Mouse (Mus musculus) kidney, embryonic 14.5 days (tissue): Measurements from ENCODE around the gene Rab6b. TPM values are rescaled to one million over a fixed set of nuclear protein-coding genes. Genes with fewer than 3 reads are reported as not detected.

ENCODE experiments used
- ATAC-seq: fragments of 200-750 bp; cut with Nextera tagmentation; 2 replicates; pipeline ENCODE4 v1.8.0; 2017; ENCODE audit warnings: moderate number of reproducible peaks, mild to moderate bottlenecking, moderate TSS enrichment, moderate library complexity; ENCODE audit not compliant: low FRiP score, low TSS enrichment
- H3K27ac ChIP-seq: fragments of 300-500 bp; sonication (generic); 2 replicates; pipeline ENCODE4 v1.5.1; 2014; ENCODE audit warnings: low read depth, mild to moderate bottlenecking, low read length, moderate library complexity, mixed read lengths
- H3K27me3 ChIP-seq: fragments of 300-500 bp; sonication (generic); 2 replicates; pipeline ENCODE4 v1.6.1; 2014; ENCODE audit warnings: mild to moderate bottlenecking, low read length; ENCODE audit not compliant: control insufficient read depth, insufficient read depth
- H3K36me3 ChIP-seq: fragments of 300-500 bp; sonication (generic); 2 replicates; pipeline ENCODE4 v1.6.1; 2014; ENCODE audit warnings: low read length, mixed read lengths; ENCODE audit not compliant: control insufficient read depth, insufficient read depth
- H3K4me1 ChIP-seq: fragments of 300-500 bp; sonication (generic); 2 replicates; pipeline ENCODE4 v1.6.1; 2014; ENCODE audit warnings: low read length, mixed read lengths; ENCODE audit not compliant: control insufficient read depth, insufficient read depth
- H3K4me2 ChIP-seq: fragments of 300-500 bp; sonication (generic); replicated peaks from 2 replicates; pipeline ENCODE4 v1.6.1; 2014; ENCODE audit warnings: low read depth, mild to moderate bottlenecking, low read length
- H3K4me3 ChIP-seq: fragments of 300-500 bp; sonication (generic); 2 replicates; pipeline ENCODE4 v1.5.1; 2014; ENCODE audit warnings: mild to moderate bottlenecking, low read length
- H3K9ac ChIP-seq: fragments of 300-500 bp; sonication (generic); 2 replicates; pipeline ENCODE4 v1.6.1; 2014; ENCODE audit warnings: low read depth, mild to moderate bottlenecking, low read length, moderate library complexity
- H3K9me3 ChIP-seq: fragments of 300-500 bp; sonication (generic); 2 replicates; pipeline ENCODE4 v1.6.1; 2016; ENCODE audit warnings: low read length; ENCODE audit not compliant: control insufficient read depth
- WGBS: fragments of 180-500 bp; shearing (Covaris S2); extraction: QIAGEN DNeasy Blood & Tissue Kit; methylation state at CpG from one replicate; pipeline ENCODE4 v1.1.7; 2014; 5-methylcytosine and 5-hydroxymethylcytosine counted together
- polyA plus RNA-seq: library from polyadenylated mRNA; unstranded; fragments of >200 nt; fragmentation: Nextera tagmentation; extraction: Ambion mirVana; gene quantifications from 2 replicates; pipeline ENCODE4 v1.2.1, GENCODE M21; 2014

The Rab6b gene
- polyA plus RNA-seq, 1 experiment from 2014 or later, result 3.5 TPM

GRCm38 (mm10) chr9:103225464-103225863, 113.9 kb downstream of the Rab6b start:
- 69% methylated on average over 3 of the region's 3 CpGs for WGBS
- no peaks in the 10 kb centered on the region for H3K4me1 ChIP-seq
- H3K4me3 ChIP-seq, result no peak overlapping the region
- H3K9ac ChIP-seq, result no peak overlapping the region
- H3K9me3 ChIP-seq, result no peaks in the 10 kb centered on the region
- ATAC-seq, result no peak
- no peak overlapping the region for H3K27ac ChIP-seq
- H3K36me3 ChIP-seq, result no peaks in the 10 kb centered on the region
- H3K27me3 ChIP-seq, result no peaks in the 10 kb centered on the region
- no peak overlapping the region for H3K4me2 ChIP-seq

- H3K36me3 ChIP-seq, result no peaks in the 10 kb centered on the region
- no peak for ATAC-seq
- 88% methylated on average over 15 of the region's 15 CpGs for WGBS
Observed at GRCm38 (mm10) chr9:103226806-103227205, 115.2 kb downstream of the Rab6b start.

GRCm38 (mm10) chr9:103227760-103228159, 116.2 kb downstream of the Rab6b start:
- no peak for ATAC-seq
- 86% methylated on average over 16 of the region's 16 CpGs for WGBS
- no peak overlapping the region for H3K9ac ChIP-seq
- no peak overlapping the region for H3K4me2 ChIP-seq
- no peaks in the 10 kb centered on the region for H3K4me1 ChIP-seq
- H3K9me3 ChIP-seq, result no peaks in the 10 kb centered on the region
- H3K27me3 ChIP-seq, result no peaks in the 10 kb centered on the region
- no peaks in the 10 kb centered on the region for H3K36me3 ChIP-seq
- no peak overlapping the region for H3K27ac ChIP-seq
- no peak overlapping the region for H3K4me3 ChIP-seq

More at GRCm38 (mm10) chr9:103226806-103227205, 115.2 kb downstream of the Rab6b start:
- H3K4me3 ChIP-seq, result no peak overlapping the region
- no peaks in the 10 kb centered on the region for H3K27me3 ChIP-seq
- no peak overlapping the region for H3K27ac ChIP-seq
- no peak overlapping the region for H3K4me2 ChIP-seq
- H3K9ac ChIP-seq, result no peak overlapping the region
- H3K9me3 ChIP-seq, result no peaks in the 10 kb centered on the region
- H3K4me1 ChIP-seq, result no peaks in the 10 kb centered on the region

GRCm38 (mm10) chr9:103228370-103229003, 116.9 kb downstream of the Rab6b start:
- no peak for ATAC-seq
- no peak overlapping the region for H3K4me2 ChIP-seq
- no peaks in the 10 kb centered on the region for H3K36me3 ChIP-seq
- no peak overlapping the region for H3K4me3 ChIP-seq
- H3K27ac ChIP-seq, result no peak overlapping the region
- no peaks in the 10 kb centered on the region for H3K9me3 ChIP-seq
- no peaks in the 10 kb centered on the region for H3K27me3 ChIP-seq
- no peak overlapping the region for H3K9ac ChIP-seq
- no peaks in the 10 kb centered on the region for H3K4me1 ChIP-seq
- 73% methylated on average over 13 of the region's 13 CpGs for WGBS

- no peak overlapping the region for H3K4me3 ChIP-seq
- WGBS, result 78% methylated on average over 15 of the region's 15 CpGs
- ATAC-seq, result no peak
Observed at GRCm38 (mm10) chr9:103229037-103229867, 117.7 kb downstream of the Rab6b start.

GRCm38 (mm10) chr9:103230151-103230951, 118.8 kb downstream of the Rab6b start, which contains the start of the genes Gm20425 and Trf:
TSS of gene Gm20425 (minus strand) at chr9:103230307.
TSS of gene Trf (minus strand) at chr9:103230444.
- H3K4me3 ChIP-seq, result peak within 1 kb of the TSS; percentile 6; the same call in 1 of the 2 replicates

More at GRCm38 (mm10) chr9:103229037-103229867, 117.7 kb downstream of the Rab6b start:
- Histone ChIP-seq H3K27me3 (no peaks in the 10 kb centered on the region), H3K36me3 (no peaks in the 10 kb centered on the region), H3K9ac (no peak overlapping the region), H3K4me1 (no peaks in the 10 kb centered on the region), H3K4me2 (no peak overlapping the region), H3K9me3 (no peaks in the 10 kb centered on the region), H3K27ac (no peak overlapping the region)

GRCm38 (mm10) chr9:103232232-103233005, 120.8 kb downstream of the Rab6b start:
- WGBS, result 88% methylated on average over 7 of the region's 7 CpGs
- H3K9me3 ChIP-seq, result no peaks in the 10 kb centered on the region
- H3K4me2 ChIP-seq, result no peak overlapping the region
- H3K4me1 ChIP-seq, result no peaks in the 10 kb centered on the region
- no peaks in the 10 kb centered on the region for H3K36me3 ChIP-seq
- no peak overlapping the region for H3K9ac ChIP-seq
- H3K27ac ChIP-seq, result no peak overlapping the region
- H3K4me3 ChIP-seq, result no peak overlapping the region
- no peaks in the 10 kb centered on the region for H3K27me3 ChIP-seq
- ATAC-seq, result no peak

More at GRCm38 (mm10) chr9:103230151-103230951, 118.8 kb downstream of the Rab6b start, which contains the start of the genes Gm20425 and Trf:
- H3K36me3 ChIP-seq, result no peaks in the 10 kb centered on the region
- peak within 1 kb of the TSS; percentile 9; the same call in 1 of the 2 replicates for H3K9ac ChIP-seq
- H3K4me1 ChIP-seq, result no peaks in the 10 kb centered on the region
- H3K9me3 ChIP-seq, result no peaks in the 10 kb centered on the region
- no peak within 1 kb of the TSS for H3K27ac ChIP-seq
- peak within 1 kb of the TSS; percentile 26 for H3K4me2 ChIP-seq
- 41% methylated on average over 27 of the region's 29 CpGs for WGBS
- ATAC-seq, result peak; percentile 43
- no peaks in the 10 kb centered on the region for H3K27me3 ChIP-seq

- no peak overlapping the region for H3K4me3 ChIP-seq
- 63% methylated on average over 7 of the region's 7 CpGs for WGBS
- no peak overlapping the region for H3K9ac ChIP-seq
- no peaks in the 10 kb centered on the region for H3K9me3 ChIP-seq
- no peak for ATAC-seq
- no peak overlapping the region for H3K4me2 ChIP-seq
- no peaks in the 10 kb centered on the region for H3K36me3 ChIP-seq
- H3K27ac ChIP-seq, result no peak overlapping the region
- no peaks in the 10 kb centered on the region for H3K4me1 ChIP-seq
- no peaks in the 10 kb centered on the region for H3K27me3 ChIP-seq
Observed at GRCm38 (mm10) chr9:103233006-103233395, 121.4 kb downstream of the Rab6b start.
